ENCODE assay signal across 20 mouse cellular contexts in the genomic region with DNA sequence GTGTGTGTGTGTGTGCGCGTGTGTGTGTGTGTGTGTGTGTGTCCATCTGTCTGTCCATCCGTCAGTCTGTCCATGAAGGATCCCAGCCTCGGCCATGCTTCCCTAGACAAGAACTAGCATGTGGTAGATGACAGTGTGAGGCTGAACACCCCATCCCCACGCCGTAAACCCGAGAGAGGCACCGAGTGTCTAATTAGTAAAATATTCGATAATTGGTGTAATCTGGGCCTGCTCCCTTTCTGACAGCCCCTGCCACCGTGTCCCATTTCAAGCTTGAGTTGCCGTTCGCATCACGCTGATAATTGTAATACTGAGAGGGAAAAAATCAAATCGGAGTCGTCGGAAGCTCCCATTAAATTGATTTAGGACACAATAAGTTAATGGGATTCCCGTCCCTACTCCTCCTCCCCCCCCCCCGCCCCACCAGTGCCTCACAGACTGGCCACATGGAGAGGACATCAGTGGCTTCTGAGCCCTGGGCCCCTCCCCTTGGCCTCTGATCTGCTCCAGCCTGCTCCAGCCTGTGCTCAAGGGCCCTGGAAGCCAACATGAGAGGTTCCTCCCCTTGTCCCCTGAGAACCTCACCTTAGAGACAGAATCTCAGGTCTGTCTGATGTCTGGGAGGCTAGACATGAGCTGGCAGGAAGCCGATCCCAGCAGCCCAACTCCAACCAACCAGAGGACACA.
DNase-seq lines count a peak whose midpoint lies in the region; ATAC-seq and TF ChIP-seq lines count a peak whose summit lies in the region.
"Had no signal": no experiment of that assay in that cellular context is flagged by ENCODE, and none has a peak within 500 bp of the region (broad histone marks: within the 10 kb centered on the region; RNA-seq: fewer than 3 reads in every experiment).

No protein-coding gene starts in this region.

- no peak overlapping the region for H3K4me2 ChIP-seq in kidney, embryonic 16.5 days (replicated peaks; ENCODE audit: low read depth, low read length)
- no peak overlapping the region for H3K4me2 ChIP-seq in kidney, embryonic 14.5 days (replicated peaks; ENCODE audit: low read depth, low read length)
- 0 out of 2 replicates have a peak overlapping the region, but pooled peaks have one; percentile 1 for H3K4me2 ChIP-seq in forebrain, embryonic 16.5 days (ENCODE audit: low read length)
- H3K4me2 ChIP-seq in neural tube, embryonic 15.5 days: no peak overlapping the region
- H3K4me2 ChIP-seq: heart, embryonic 11.5 days; liver, embryonic 15.5 days had no signal

- no peaks in the 10 kb centered on the region for H3K36me3 ChIP-seq in kidney, embryonic 16.5 days (ENCODE audit: insufficient read depth, low read length)
- H3K36me3 ChIP-seq in kidney, embryonic 14.5 days (ENCODE audit: control insufficient read depth, insufficient read depth, low read length): no peaks in the 10 kb centered on the region
- H3K36me3 ChIP-seq in forebrain, embryonic 16.5 days (ENCODE audit: control insufficient read depth, insufficient read depth): no peaks in the 10 kb centered on the region
- no peaks in the 10 kb centered on the region for H3K36me3 ChIP-seq in neural tube, embryonic 15.5 days
- H3K36me3 ChIP-seq: liver, embryonic 15.5 days had no signal

- peak; percentile 86 for DNase-seq in brain, embryonic 14.5 days (ENCODE audit: low read depth)
- no peak for DNase-seq in heart, adult 11 months
- DNase-seq: adrenal gland, postnatal 25 days; cerebellum, adult 8-10 months; heart, postnatal 14 days; kidney, postnatal 14 days; thymus, postnatal 25 days had no signal

- H3K4me3 ChIP-seq in kidney, embryonic 16.5 days (ENCODE audit: low read length): no peak overlapping the region
- no peak overlapping the region for H3K4me3 ChIP-seq in kidney, embryonic 14.5 days (ENCODE audit: low read length)
- no peak overlapping the region for H3K4me3 ChIP-seq in forebrain, embryonic 16.5 days (replicated peaks; ENCODE audit: low read length)
- no peak overlapping the region for H3K4me3 ChIP-seq in neural tube, embryonic 15.5 days (replicated peaks)
- H3K4me3 ChIP-seq: erythroblast, embryonic 14.5 days; liver, embryonic 15.5 days; megakaryocyte, embryonic 14.5 days; myocyte had no signal

- H3K4me1 ChIP-seq in kidney, embryonic 16.5 days (ENCODE audit: insufficient read depth, low read length): peaks cover 24% of the 10 kb centered on the region
- H3K4me1 ChIP-seq in kidney, embryonic 14.5 days (ENCODE audit: control insufficient read depth, insufficient read depth, low read length): peaks cover 18% of the 10 kb centered on the region
- peaks cover 34% of the 10 kb centered on the region for H3K4me1 ChIP-seq in forebrain, embryonic 16.5 days (replicated peaks; ENCODE audit: control insufficient read depth, insufficient read depth, low read length)
- peaks cover 25% of the 10 kb centered on the region for H3K4me1 ChIP-seq in neural tube, embryonic 15.5 days
- H3K4me1 ChIP-seq: liver, embryonic 15.5 days; megakaryocyte, embryonic 14.5 days had no signal

- peak; percentile 49; the same call in 1 of the 2 replicates for ATAC-seq in kidney, embryonic 16.5 days (ENCODE audit: low FRiP score, low TSS enrichment)
- no peak; the same call in 1 of the 2 replicates for ATAC-seq in kidney, embryonic 14.5 days (ENCODE audit: low FRiP score, low TSS enrichment)
- ATAC-seq in forebrain, embryonic 16.5 days: peak; percentile 78
- peak; percentile 55; the same call in 1 of the 2 replicates for ATAC-seq in neural tube, embryonic 15.5 days (ENCODE audit: low FRiP score)
- ATAC-seq in megakaryocyte progenitor cell, adult 5-6 weeks (replicated peaks; ENCODE audit: poor library complexity): no peak
- ATAC-seq: intestine, embryonic 16.5 days; lung, postnatal 0 days had no signal

- 27% methylated on average over 18 of the region's 19 CpGs for WGBS in kidney, embryonic 16.5 days
- WGBS in kidney, embryonic 14.5 days: 24% methylated on average over 19 of the region's 19 CpGs
- WGBS in forebrain, embryonic 16.5 days: 18% methylated on average over 19 of the region's 19 CpGs
- WGBS in neural tube, embryonic 15.5 days: 23% methylated on average over 17 of the region's 19 CpGs

- no peak for TF ChIP-seq POLR2A in brain, embryonic 14.5 days (IDR thresholded peaks at IDR 0.05; ENCODE audit: borderline replicate concordance, extremely low read depth, insufficient read depth, insufficient read length, poor library complexity, severe bottlenecking)

- H3K27me3 ChIP-seq in kidney, embryonic 16.5 days (ENCODE audit: insufficient read depth, low read length): peaks cover 24% of the 10 kb centered on the region
- peaks cover 12% of the 10 kb centered on the region; the same call in 1 of the 2 replicates for H3K27me3 ChIP-seq in kidney, embryonic 14.5 days (ENCODE audit: control insufficient read depth, insufficient read depth, low read length)
- H3K27me3 ChIP-seq in forebrain, embryonic 16.5 days (replicated peaks; ENCODE audit: control insufficient read depth, insufficient read depth, low read length): no peaks in the 10 kb centered on the region
- H3K27me3 ChIP-seq in neural tube, embryonic 15.5 days (replicated peaks): 0 out of 2 replicates have a peak, but pooled peaks cover 3% of the 10 kb centered on the region
- H3K27me3 ChIP-seq: liver, embryonic 15.5 days had no signal

- H3K27ac ChIP-seq in kidney, embryonic 16.5 days (ENCODE audit: low read length): no peak overlapping the region
- no peak overlapping the region for H3K27ac ChIP-seq in kidney, embryonic 14.5 days (ENCODE audit: low read depth, low read length)
- peak overlapping the region; percentile 75 for H3K27ac ChIP-seq in forebrain, embryonic 16.5 days (ENCODE audit: low read length)
- H3K27ac ChIP-seq in neural tube, embryonic 15.5 days (replicated peaks): peak overlapping the region; percentile 48
- H3K27ac ChIP-seq: liver, embryonic 15.5 days; stomach, postnatal 0 days had no signal

- no peak for TF ChIP-seq CTCF in brain, embryonic 14.5 days (IDR thresholded peaks at IDR 0.05; ENCODE audit: borderline replicate concordance, extremely low read depth, insufficient read depth, insufficient read length)

- H3K9me3 ChIP-seq in kidney, embryonic 16.5 days (ENCODE audit: low read length): no peaks in the 10 kb centered on the region
- H3K9me3 ChIP-seq in kidney, embryonic 14.5 days (ENCODE audit: control insufficient read depth, low read length): no peaks in the 10 kb centered on the region
- H3K9me3 ChIP-seq in forebrain, embryonic 16.5 days (ENCODE audit: control insufficient read depth, low read length): no peaks in the 10 kb centered on the region
- no peaks in the 10 kb centered on the region for H3K9me3 ChIP-seq in neural tube, embryonic 15.5 days (replicated peaks)
- H3K9me3 ChIP-seq: liver, embryonic 15.5 days had no signal

- H3K9ac ChIP-seq in kidney, embryonic 16.5 days (replicated peaks; ENCODE audit: low read length): no peak overlapping the region
- no peak overlapping the region for H3K9ac ChIP-seq in kidney, embryonic 14.5 days (ENCODE audit: low read depth, low read length)
- H3K9ac ChIP-seq in forebrain, embryonic 16.5 days (replicated peaks; ENCODE audit: low read depth, low read length): no peak overlapping the region
- H3K9ac ChIP-seq in neural tube, embryonic 15.5 days (replicated peaks): no peak overlapping the region
- H3K9ac ChIP-seq: liver, embryonic 15.5 days had no signal

Comparison
In these comparisons a context has a peak if more than half of its experiments do, and no peak if none do; other contexts are left out.
1. ATAC-seq: peak in kidney, embryonic 16.5 days (single experiment), forebrain, embryonic 16.5 days (single experiment) and neural tube, embryonic 15.5 days (single experiment); none in kidney, embryonic 14.5 days (single experiment) and megakaryocyte progenitor cell, adult 5-6 weeks (single experiment).
2. H3K27ac ChIP-seq: peak in forebrain, embryonic 16.5 days (single experiment) and neural tube, embryonic 15.5 days (single experiment); none in kidney, embryonic 16.5 days (single experiment) and kidney, embryonic 14.5 days (single experiment).